Mouse (Mus musculus) hindbrain, embryonic 11.5 days (tissue): Measurements from ENCODE around the gene Sox5. TPM values are rescaled to one million over a fixed set of nuclear protein-coding genes. Genes with fewer than 3 reads are reported as not detected.

Experiments
- ATAC-seq: fragments of 200-750 bp; cut with Nextera tagmentation; 2 replicates; pipeline ENCODE4 v1.8.0; 2017; ENCODE audit warnings: mild to moderate bottlenecking, moderate TSS enrichment, moderate library complexity; ENCODE audit not compliant: low FRiP score
- DNase-seq: peaks from one replicate; pipeline ENCODE4 v3.0.0-alpha.2; 2015; ENCODE audit warnings: low spot score
- H3K27ac ChIP-seq: fragments of 300-500 bp; sonication (generic); 2 replicates; pipeline ENCODE4 v1.5.1; 2014; ENCODE audit warnings: mild to moderate bottlenecking, low read depth, low read length
- H3K27me3 ChIP-seq: fragments of 300-500 bp; sonication (generic); 2 replicates; pipeline ENCODE4 v1.6.1; 2014; ENCODE audit warnings: mild to moderate bottlenecking, low read length, moderate library complexity, mixed read lengths; ENCODE audit not compliant: control insufficient read depth, insufficient read depth
- H3K36me3 ChIP-seq: fragments of 300-500 bp; sonication (generic); 2 replicates; pipeline ENCODE4 v1.6.1; 2014; ENCODE audit warnings: mild to moderate bottlenecking, low read length, moderate library complexity, mixed read lengths; ENCODE audit not compliant: control insufficient read depth, insufficient read depth
- H3K4me1 ChIP-seq: fragments of 300-500 bp; sonication (generic); replicated peaks from 2 replicates; pipeline ENCODE4 v1.6.1; 2014; ENCODE audit warnings: low read length, mixed read lengths; ENCODE audit not compliant: control insufficient read depth, insufficient read depth
- H3K4me2 ChIP-seq: fragments of 300-500 bp; sonication (generic); replicated peaks from 2 replicates; pipeline ENCODE4 v1.6.1; 2014; ENCODE audit warnings: mild to moderate bottlenecking, low read depth, low read length
- H3K4me3 ChIP-seq: fragments of 300-500 bp; sonication (generic); 2 replicates; pipeline ENCODE4 v1.5.1; 2014; ENCODE audit warnings: low read depth, low read length
- H3K9ac ChIP-seq: fragments of 300-500 bp; sonication (generic); 2 replicates; pipeline ENCODE4 v1.6.1; 2014; ENCODE audit warnings: low read depth, low read length
- H3K9me3 ChIP-seq: fragments of 300-500 bp; sonication (generic); 2 replicates; pipeline ENCODE4 v1.6.1; 2016; ENCODE audit warnings: low read length; ENCODE audit not compliant: control insufficient read depth
- WGBS: fragments of 180-500 bp; shearing (Covaris S2); extraction: QIAGEN DNeasy Blood & Tissue Kit; methylation state at CpG from one replicate; pipeline ENCODE4 v1.1.7; 2014; 5-methylcytosine and 5-hydroxymethylcytosine counted together
- polyA plus RNA-seq: library from polyadenylated mRNA; unstranded; fragments of >200 nt; fragmentation: Nextera tagmentation; extraction: Ambion mirVana; gene quantifications from 2 replicates; pipeline ENCODE4 v1.2.1, GENCODE M21; 2014

Sox5 gene
- polyA plus RNA-seq, 1 experiment from 2014 or later = 35.0 TPM

DNA sequence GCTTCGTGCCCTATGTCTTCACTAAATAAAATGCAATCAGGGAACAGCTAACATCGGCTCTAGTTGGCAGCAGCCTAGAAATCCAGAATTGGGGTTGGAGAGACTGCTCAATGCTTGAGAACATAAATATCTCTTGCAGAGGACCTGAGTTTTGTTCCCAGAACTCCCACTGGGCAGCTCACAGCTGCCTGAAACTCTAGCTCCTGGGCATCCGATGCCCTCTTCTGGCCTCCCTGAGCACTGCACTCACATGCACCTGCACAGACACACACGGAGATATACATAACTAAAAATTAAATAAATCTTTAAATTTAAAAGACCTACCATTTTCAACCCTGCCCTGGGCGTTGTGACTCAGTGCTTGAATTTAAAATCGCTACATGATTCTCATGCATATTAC is 115.2 kb downstream of the Sox5 start:
- WGBS = 92% methylated on average over 6 of the region's 6 CpGs
- Histone ChIP-seq H3K4me2 (no peak overlapping the region), H3K9me3 (no peaks in the 10 kb centered on the region), H3K36me3 (no peaks in the 10 kb centered on the region), H3K27ac (no peak overlapping the region), H3K4me1 (0 out of 2 replicates have a peak, but pooled peaks cover 2% of the 10 kb centered on the region), H3K9ac (no peak overlapping the region), H3K4me3 (no peak overlapping the region), H3K27me3 (no peaks in the 10 kb centered on the region)
- DNase-seq (no peak), ATAC-seq (no peak)

DNA sequence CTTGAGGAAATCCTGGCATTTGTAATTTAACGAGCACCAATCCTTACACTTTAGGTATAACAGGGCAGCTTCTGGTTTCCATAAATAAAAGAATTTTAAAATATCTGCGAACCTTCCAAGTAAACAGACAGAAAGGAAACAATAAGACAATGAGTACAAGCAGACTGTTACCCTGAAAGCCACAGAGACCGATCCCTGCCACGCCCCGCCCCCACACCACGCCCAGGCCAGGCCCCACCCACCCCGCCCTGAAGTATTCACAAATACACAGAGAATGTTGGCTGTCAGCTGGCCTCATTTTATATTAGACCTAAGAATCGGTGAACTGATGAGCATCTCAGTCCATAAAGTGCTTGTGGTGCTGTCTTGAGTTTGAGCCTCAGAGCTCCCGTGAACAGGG is 117.0 kb downstream of the Sox5 start:
- Histone ChIP-seq H3K9me3 (no peaks in the 10 kb centered on the region), H3K4me2 (no peak overlapping the region), H3K27me3 (no peaks in the 10 kb centered on the region), H3K27ac (no peak overlapping the region), H3K36me3 (no peaks in the 10 kb centered on the region), H3K9ac (no peak overlapping the region), H3K4me1 (no peaks in the 10 kb centered on the region), H3K4me3 (no peak overlapping the region)
- no peak for ATAC-seq
- DNase-seq = no peak
- 85% methylated on average over 9 of the region's 9 CpGs for WGBS

DNA sequence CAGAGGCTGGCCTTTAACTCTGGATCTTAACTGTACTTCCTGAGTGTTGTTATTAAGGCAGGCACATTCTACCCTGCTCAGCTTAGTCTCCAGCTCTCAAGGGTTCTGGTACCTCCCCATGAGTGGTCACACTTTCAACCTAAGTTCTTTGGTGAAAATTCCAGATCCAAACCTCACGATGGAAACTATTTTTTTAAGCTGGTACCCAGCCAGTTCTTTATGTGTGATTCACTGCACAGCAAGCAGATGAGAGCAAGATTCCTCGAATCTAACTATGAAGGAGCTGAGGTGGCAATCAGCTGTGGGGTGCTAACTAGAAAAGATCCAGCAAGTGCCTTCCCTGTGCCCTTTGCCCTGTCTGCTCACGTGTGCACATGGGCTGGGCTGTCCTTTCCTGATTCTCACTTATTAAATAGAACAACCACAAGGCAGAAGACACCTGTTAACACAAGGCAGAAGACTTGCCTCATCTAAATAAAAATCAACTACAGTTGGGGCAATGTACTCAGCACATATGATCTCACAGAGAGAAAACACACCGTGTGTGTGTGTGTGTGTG is 118.2 kb downstream of the Sox5 start:
- DNase-seq (no peak), ATAC-seq (no peak)
- Histone ChIP-seq H3K4me2 (no peak overlapping the region), H3K27ac (no peak overlapping the region), H3K9me3 (no peaks in the 10 kb centered on the region), H3K4me3 (no peak overlapping the region), H3K36me3 (no peaks in the 10 kb centered on the region), H3K4me1 (no peaks in the 10 kb centered on the region), H3K9ac (no peak overlapping the region), H3K27me3 (no peaks in the 10 kb centered on the region)
- 83% methylated on average over 4 of the region's 4 CpGs for WGBS

DNA sequence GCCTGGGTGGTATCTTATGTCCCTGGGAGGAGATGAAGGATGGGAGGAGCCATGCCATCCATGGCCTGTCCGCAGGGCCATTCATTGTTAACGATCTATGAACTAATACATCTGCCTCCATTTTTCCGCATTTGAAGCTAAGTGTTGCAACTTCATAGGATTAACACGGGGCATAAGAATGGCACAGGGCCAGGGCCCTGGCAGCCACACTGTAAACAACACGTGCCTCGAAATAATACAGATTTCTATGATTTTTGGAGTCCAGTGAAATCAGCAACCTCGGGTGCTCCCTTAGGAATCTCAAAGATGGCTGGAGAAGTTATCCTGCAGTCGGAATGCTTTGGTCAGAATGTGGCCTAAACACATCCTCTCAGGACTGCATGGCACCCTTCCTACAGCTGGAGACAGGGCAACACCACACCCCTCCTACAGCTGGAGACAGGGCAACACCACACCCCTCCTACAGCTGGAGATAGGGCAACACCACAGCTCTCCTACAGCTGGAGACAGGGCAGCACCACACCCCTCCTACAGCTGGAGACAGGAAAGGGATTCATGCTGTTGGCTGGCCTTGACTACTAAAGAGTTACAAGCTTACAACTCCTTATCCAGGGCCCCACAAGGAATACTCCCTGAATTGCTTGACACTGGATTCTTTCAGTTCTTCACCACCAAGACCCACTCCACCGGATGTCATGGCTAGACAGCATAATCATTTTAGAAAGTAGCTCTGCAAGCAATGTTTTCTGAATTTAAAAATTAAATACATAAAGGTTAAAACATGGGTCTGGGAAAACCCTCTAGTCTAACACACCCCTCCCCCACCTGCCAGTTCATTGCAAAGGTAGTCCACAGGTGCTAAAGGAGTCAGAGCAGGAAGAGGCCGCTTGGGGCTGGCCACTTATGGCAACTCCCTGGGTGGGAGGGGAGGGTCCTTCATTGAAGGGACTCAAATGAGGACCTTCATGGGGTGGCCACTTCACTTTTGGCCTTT is 122.4 kb downstream of the Sox5 start:
- ATAC-seq = no peak

DNA sequence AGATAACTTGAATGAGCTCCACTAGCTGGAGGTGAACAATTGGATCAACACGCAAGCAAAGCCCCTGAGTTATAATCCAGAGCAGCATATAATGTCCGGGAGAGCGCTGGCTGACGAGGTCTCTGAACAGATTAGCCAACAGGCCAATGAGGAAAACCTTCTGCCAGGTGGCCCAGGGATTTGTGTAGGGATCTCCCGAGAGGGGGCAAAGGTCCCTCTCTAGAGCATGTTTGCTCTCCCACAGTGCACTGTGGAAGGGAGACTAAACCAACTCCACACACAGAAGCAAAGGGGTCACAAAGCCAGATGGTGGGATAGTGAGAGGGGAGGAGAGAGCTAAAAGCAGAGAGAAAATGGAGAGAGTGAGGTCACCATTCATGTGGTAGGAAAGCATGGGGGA is 128.9 kb downstream of the Sox5 start:
- no peak overlapping the region for H3K4me2 ChIP-seq
- H3K27me3 ChIP-seq = no peaks in the 10 kb centered on the region
- 85% methylated on average over 5 of the region's 5 CpGs for WGBS
- ATAC-seq = no peak
- H3K9me3 ChIP-seq = no peaks in the 10 kb centered on the region
- no peak overlapping the region for H3K9ac ChIP-seq
- no peaks in the 10 kb centered on the region; the same call in 1 of the 2 replicates for H3K4me1 ChIP-seq
- DNase-seq = no peak
- no peak overlapping the region for H3K27ac ChIP-seq
- no peaks in the 10 kb centered on the region for H3K36me3 ChIP-seq
- no peak overlapping the region for H3K4me3 ChIP-seq

More for the DNA sequence above, 122.4 kb downstream of the Sox5 start:
- H3K4me3 ChIP-seq = no peak overlapping the region
- no peaks in the 10 kb centered on the region for H3K27me3 ChIP-seq
- no peak for DNase-seq
- H3K4me2 ChIP-seq = no peak overlapping the region
- WGBS = 84% methylated on average over 10 of the region's 10 CpGs
- no peak overlapping the region for H3K9ac ChIP-seq
- H3K36me3 ChIP-seq = no peaks in the 10 kb centered on the region
- no peaks in the 10 kb centered on the region for H3K9me3 ChIP-seq
- no peaks in the 10 kb centered on the region for H3K4me1 ChIP-seq
- no peak overlapping the region for H3K27ac ChIP-seq

DNA sequence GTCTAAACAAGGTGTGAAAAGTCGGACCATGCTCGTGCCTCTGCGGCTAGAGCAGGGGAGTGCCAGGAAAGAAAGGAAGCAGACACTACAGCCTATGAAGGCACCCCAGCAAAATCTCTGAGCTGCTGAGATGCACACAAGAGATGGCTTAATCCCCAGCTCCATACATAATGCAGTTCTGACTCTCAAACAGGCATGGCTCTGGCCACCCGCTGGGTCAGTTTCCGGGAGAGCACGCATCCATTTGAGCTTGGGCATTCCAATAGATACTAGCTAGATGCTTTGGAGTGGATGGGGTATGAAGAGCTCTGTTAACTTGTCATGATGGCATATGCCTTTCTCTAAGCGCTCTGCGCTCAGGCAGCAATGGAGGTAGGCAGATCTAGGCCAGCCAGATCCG is 132.9 kb downstream of the Sox5 start:
- WGBS = 58% methylated on average over 9 of the region's 9 CpGs
- no peaks in the 10 kb centered on the region for H3K36me3 ChIP-seq
- no peaks in the 10 kb centered on the region; the same call in 1 of the 2 replicates for H3K4me1 ChIP-seq
- H3K27me3 ChIP-seq = no peaks in the 10 kb centered on the region
- no peaks in the 10 kb centered on the region for H3K9me3 ChIP-seq
- H3K4me3 ChIP-seq = no peak overlapping the region
- no peak overlapping the region for H3K4me2 ChIP-seq
- no peak overlapping the region for H3K9ac ChIP-seq
- H3K27ac ChIP-seq = no peak overlapping the region
- no peak for DNase-seq
- no peak for ATAC-seq

DNA sequence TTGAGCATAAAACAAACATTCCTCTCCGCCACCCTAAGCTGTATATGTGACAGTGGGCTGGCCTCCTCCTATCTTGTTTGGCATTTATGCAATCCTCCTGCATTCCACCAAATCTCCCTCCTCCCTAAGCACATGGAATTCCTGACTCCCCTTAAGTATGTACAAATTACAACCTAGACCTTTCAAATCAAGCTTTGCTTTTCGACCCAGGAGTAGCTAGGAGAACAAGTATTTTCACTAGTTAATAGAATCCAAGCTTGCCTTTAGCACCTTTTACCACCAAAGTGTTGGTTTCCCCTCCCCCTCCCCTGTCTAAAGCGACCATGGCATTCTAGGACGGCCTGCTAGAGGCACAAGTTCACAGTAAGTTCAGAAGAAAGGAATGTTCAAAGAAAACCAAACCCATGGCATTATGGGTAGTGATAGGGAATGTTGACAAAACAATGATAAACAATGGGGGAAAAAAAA is 133.6 kb downstream of the Sox5 start:
- no peak overlapping the region for H3K4me3 ChIP-seq
- no peak for DNase-seq
- no peak overlapping the region for H3K9ac ChIP-seq
- H3K4me2 ChIP-seq = no peak overlapping the region
- H3K27ac ChIP-seq = no peak overlapping the region
- 41% methylated on average over 4 of the region's 4 CpGs for WGBS
- no peaks in the 10 kb centered on the region for H3K27me3 ChIP-seq
- no peaks in the 10 kb centered on the region; the same call in 1 of the 2 replicates for H3K4me1 ChIP-seq
- no peak for ATAC-seq
- H3K9me3 ChIP-seq = no peaks in the 10 kb centered on the region
- no peaks in the 10 kb centered on the region for H3K36me3 ChIP-seq

DNA sequence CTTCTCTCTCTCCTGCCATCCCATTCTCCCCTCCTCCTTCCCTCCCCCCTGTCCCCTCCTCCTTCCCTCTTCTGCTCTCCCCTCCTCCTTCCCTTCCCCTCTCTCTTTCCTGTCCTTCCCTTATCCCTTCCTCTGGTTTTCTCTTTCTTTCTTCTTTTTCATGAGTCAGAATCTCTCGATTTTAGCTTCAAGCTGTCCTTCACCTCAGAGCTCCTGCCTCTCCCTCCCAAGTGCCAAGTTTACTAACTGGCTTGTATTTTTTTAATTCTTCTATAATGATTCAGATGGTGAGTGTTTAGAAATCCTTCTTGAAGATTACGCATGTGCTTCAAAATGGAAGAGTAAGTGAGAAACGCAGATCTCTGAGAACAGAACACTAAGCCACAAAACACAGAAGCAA is 135.4 kb downstream of the Sox5 start:
- ATAC-seq = no peak
- no peak for DNase-seq
- Histone ChIP-seq H3K36me3 (no peaks in the 10 kb centered on the region), H3K9me3 (no peaks in the 10 kb centered on the region), H3K4me1 (peaks cover 2% of the 10 kb centered on the region; the same call in 1 of the 2 replicates), H3K27ac (no peak overlapping the region), H3K4me2 (no peak overlapping the region), H3K9ac (no peak overlapping the region), H3K4me3 (no peak overlapping the region), H3K27me3 (no peaks in the 10 kb centered on the region)
- WGBS = 97% methylated on average over 3 of the region's 3 CpGs
